Mouse (Mus musculus): ENCODE results near the gene Mras. TPM values are rescaled to one million over a fixed set of nuclear protein-coding genes. Genes with fewer than 3 reads are reported as not detected.
A peak's percentile ranks its signal among the peaks of the same experiment; 100 is the strongest.

Gene Mras
- total RNA-seq, 2 experiments from 2014 or later, result 161 to 167 TPM

DNA sequence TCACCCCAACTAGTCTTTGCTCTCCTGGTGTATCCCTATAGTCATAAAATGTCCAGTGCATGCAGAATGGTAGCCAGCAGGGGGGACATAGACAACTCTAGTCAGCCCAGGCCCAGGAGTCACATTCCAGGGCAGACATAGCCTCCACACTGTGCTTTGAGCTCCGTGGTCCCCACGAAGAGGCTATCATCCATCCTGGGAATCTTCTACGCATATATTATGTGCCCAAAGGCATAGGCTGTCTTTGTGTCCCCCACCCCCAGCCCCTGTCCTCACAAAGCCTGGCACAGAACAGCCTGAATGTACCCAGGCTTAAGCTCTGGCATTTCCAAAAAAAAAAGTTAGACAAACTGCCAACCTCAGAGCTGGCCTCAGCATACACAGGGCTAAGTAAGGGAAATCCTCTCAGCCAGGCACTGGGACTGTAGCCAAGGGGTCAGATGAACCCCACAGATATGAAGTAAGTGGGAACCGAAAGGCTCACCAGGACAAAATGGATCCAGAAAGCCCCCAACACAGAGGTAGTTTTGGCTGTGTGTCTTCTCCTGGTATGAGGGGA, 19.8 kb downstream of the Mras start:
- peak in 1 of 2 experiments; percentile 28 for DNase-seq (ENCODE audit: low spot score in 2 of 2)

DNA sequence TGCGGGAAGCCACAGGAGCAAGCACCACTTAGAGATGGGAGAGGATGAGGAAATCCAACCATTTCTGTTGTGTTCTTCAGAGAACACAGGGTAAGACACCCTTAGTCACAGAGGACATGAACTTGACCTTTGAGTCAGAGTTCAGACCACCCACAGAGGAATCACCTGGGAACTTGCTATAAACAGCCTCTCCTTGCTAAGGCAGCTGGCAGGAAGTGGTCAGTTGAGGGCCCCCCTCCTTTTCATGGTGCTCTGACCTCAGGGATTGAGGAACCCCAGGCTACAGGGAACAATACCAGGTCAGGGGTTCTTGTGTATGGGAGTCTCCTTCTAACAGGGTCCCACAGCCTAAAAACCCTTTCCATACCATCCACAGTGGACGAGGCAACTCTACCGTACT, 20.4 kb downstream of the Mras start:
- no peak for DNase-seq (ENCODE audit: low spot score in 2 of 2)

DNA sequence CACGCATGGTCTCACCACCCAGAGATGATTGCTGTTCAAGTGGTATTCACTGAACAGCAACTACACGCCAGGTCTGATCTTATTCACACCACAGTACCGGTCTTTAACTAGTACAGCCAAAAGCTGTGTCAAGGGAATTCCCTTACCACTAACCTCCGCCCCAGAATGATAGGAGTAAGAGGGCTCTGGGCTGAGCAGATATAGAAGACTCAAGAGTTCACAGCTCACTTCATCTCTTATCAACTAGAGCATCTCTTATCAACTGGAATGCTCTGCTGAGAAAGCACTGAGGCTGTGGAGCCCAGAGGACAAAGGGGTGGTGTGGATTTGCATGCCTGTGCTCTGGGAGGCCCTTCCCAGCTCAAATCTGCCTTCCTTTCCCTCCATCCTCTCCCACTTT, 25.4 kb downstream of the Mras start:
- no peak for DNase-seq (ENCODE audit: low spot score in 2 of 2)

DNA sequence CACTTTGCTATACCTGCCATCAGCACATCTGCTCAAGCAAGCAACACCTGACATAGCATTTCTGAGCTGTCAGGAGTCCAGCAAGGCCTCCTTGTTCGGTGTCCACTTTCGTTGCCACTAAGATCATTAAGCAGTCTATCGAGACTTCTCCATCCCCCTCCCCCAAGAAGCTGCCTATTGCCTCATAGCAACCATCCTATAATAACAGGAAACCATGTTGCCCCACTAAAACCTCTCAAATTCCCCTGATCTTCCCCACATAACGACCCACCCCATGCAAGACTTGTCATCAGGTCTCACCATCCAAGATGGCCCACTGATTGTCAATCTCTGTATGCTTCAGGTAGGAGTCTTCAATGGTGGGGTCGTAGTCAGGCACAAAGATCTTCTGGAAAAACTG, 26.1 kb downstream of the Mras start:
- no peak for DNase-seq (ENCODE audit: low spot score in 2 of 2)

DNA sequence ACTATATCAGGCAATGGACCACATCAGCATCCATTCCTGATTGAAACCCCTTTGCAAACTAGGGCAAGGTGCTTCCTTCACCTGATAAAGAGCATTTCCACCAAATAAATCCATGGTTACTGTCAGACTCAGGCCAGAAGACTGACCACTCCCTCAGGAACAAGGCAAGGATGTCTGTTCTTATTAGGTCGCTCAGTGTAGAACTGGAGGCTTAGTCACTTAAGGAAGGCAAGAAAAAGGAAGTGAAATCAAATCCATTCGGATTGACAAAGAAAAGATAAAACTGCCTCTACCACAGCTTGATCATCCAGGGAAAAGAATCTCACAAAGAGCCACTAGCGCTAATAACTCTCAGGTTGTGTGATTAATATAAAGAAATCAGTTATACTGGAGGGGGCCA, 27.9 kb downstream of the Mras start:
- DNase-seq (ENCODE audit: low spot score in 2 of 2), result no peak

DNA sequence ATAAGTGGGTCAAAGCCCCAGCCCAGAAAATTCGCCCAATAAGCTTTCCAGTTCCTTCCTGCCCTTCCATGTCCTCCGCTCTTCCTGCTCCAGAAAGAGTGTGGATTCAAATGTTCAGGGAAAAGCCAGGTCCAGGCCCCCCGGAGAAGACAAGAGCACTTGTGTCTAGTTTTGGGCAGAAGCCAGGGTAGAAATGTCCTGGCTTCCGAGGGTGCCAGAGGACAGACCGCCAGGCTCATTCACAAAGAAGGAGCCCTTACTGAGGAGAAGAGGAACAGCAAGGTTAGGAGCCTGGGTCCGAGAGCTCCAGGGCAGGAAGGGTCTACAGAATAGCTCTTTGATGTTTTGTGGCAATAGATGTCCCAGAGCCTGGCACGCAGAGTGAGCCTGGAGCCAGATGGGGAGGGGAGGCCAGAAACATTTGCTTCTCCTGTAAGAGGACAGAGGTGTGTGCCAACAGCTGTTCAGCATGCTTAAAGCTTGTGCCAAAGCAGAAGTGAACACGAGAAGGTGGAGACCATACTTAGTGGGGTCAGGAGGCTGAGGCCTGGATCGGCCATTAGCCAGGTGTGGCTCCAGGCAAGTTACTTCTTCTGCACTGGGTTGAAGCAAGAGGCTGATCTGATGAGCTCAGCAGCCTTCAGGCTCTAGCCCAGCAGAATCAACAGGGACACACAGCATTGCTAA, 35.8 kb downstream of the Mras start:
- DNase-seq (ENCODE audit: low spot score in 2 of 2), result no peak

DNA sequence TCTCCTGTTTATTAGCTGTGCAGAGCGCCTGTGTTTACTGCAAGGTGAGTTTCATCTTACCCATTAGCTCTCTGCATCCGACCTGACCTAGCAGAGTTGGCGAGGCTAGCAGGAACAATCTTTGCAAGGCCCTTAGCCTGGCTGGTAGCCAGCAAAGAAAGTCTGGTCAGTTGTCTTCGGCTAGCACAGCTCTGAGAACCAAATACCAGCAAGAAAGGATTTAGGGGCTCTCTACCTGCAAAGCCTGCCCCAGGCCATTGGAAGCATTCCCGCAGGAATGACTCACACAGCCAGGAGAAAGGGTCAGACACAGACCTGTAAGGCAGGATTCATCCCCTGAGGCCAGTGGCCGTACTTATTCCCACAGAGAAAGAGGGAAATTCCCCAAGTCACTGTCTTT, 36.4 kb downstream of the Mras start:
- no peak for DNase-seq (ENCODE audit: low spot score in 2 of 2)

DNA sequence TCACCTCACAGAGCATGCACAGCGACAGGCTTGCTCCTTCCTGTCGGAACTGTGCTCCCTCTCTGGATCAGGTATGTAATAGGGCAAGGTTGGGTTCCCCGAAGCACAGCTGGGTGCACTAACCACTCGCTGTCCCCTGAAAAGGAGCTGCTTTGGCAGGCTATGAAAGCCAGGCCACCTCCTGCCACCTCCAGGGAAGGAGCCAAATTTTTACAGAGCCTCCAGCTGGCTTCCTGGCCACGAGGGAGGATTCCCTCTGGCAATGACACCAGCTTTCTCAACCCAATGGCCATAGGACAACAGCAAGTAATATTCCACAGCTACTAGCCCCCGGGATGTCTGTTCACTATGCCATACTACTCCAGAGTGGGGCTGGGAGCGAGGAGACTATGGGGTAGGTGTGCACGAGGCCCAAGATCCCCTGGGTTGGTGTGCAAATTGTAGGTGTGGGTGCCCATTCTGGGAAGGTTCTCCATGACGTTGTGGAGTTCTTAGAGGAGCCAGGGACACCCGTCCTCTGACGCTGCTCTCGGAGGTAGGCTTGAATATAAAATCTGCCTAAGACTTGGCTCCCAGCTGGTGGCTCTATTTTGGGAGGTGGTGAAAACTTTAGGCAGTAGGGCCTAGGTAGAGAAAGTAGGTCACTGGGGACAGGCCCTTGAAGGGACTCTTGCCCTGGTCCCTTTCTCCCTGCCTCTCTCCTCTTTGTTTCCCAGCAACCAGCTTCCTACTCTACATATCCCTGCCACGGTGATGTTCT, 39.9 kb downstream of the Mras start:
- no peak for DNase-seq (ENCODE audit: low spot score in 2 of 2)

DNA sequence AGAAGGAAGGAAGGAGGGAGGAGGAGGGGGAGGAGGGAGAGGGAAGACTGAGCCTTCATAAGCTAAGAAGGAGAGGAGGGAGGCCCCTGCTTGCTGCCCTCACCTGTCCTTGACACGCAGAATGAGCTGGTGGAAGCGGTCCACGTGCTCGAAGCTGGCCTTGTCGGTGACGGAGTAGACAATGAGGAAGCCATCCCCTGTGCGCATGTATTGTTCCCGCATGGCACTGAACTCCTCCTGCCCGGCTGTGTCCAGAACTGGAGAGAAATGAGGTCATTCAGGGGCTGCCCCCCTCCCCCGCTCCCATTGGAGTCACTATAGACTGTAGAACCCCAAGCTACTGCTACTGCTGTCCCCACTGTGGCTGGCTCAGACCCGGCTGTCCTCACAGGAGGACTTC, 42.8 kb downstream of the Mras start:
- no peak for DNase-seq (ENCODE audit: low spot score in 2 of 2)

DNA sequence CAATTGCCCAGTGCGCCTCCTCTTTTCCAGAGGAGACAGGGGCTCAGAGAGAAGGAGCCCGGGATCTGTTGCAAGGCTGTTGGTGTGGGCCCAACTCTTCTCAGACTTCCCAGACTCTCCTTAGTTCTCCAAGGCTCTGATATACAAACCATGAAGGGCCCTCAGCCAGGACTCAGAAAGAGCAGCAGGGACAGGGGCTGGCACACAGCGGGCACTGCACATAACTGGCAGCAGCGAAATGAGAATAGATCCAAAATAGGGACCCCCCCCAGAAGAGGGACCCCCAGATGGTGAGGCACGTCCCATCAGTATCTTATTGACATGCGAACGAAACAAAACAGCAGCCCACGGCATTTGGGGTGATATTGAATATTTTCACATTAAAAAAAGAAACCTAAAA, 44.0 kb downstream of the Mras start:
- DNase-seq (ENCODE audit: low spot score in 2 of 2), result no peak

DNA sequence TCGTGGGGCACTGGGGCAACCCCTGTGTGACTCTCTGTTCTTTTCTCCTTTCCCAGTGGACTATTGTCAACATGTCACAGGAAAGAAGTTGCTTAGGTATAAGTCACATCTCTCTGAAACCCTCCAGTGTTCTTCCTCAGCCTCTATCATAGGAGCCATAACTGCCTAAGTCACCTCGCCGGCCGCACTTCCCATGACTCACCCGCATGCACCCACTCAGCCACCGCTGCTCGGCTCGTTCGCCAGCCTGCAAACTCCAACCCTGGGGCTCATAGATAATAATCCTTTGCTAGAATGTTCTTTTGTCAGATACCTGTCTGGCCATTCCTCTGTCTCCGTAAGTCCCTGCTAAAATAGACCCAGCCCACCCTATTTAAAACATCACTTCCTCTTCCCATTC, 45.6 kb downstream of the Mras start:
- peak in 1 of 2 experiments; percentile 57 for DNase-seq (ENCODE audit: low spot score in 2 of 2)

DNA sequence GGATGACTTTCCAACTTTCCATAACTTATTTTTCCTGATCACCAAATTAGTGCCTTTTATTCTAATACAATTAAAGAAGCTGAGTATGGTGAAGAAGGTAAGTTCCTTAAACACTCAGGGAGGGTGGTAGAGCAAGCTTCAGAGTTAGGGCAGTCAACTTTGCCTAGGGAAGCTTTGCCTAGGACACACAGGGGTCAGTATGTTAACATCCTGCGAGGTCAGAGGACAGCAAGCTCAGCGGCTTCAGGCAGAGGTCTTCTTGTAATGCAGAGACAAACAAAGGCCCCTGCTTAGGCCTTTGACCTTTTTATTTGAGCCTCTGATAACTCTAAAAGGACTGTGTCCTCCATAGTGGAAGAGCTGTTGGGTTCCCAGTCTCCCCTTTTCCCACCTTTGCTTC, 46.5 kb downstream of the Mras start:
- DNase-seq (ENCODE audit: low spot score in 2 of 2), result no peak

DNA sequence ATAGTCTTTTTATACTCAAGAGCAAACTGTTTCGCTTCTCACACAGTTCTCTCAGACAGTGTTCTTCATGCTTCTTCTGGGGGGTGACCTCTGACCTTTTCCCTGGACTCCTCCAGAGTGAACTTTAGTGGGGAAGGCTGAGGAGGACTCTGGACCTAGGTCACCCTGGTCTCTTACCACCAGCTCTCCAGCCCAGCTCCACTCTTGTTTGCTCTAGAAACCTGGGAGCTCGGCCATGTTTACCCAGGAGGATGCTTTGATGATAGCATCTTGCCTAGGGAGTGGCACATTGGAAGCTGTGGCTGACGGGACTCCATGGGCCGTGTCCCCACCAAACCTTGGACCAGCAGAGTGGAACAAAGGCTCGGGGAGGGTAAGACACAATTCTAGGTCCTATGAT, 47.0 kb downstream of the Mras start:
- DNase-seq (ENCODE audit: low spot score in 2 of 2), result no peak

DNA sequence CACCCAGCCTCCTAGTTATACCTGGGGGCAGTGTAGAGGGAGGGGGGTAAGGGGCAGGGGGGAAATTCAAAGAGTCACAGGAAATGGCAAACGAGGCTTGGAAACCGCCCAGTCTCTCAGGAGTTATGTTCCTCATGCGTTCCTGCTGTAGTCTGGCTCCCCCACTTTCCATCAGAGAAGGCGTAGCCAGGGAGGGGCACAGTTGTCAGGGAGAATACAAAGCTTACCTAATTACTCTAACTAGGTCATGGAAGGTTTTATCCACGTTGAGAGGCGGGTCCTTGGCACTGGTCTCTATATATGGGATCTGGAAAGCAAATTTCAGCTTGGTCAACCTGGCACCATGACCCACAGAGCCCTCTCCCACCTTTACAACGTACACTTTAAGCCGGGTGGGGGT, 47.7 kb downstream of the Mras start:
- no peak for DNase-seq (ENCODE audit: low spot score in 2 of 2)

DNA sequence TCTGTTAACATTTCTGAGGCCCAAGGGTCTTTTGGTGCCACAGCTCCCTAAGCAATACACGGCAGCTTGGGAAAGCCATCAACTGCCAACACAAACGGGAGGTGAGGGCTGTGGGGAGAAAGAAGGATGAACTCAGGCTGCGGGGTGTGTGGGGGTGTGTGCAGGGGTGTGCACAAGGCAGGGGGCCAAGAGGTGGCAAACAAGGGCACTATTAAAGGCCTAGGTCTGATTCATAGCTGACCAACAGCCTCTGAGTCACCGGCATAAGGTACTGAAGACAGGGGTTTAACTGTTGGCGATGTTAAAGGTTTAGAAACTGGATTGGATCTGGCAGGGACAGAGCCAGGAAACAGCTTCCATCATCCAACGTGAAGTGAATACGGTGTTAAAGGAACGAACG, 48.3 kb downstream of the Mras start:
- DNase-seq (ENCODE audit: low spot score in 2 of 2), result no peak

DNA sequence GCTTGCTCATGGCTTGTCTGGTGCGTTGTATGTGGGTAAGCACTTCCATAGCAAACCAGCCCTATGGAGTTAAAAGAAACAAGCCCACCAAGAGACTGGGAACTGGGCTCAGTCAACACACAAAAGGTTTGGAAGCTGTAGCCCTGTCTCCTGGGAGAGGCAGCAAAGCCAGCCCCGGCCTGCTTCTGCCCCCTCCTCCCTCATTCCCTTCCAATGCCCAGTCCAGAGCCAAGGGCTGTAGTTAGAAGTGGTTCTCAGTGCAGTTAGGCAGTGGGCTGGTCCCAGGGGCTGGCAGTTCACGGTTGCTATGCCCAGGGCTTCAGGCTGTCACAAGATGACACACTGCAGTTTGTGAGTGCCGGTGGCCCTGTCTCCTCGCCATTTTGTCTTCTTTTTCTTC, 49.1 kb downstream of the Mras start:
- DNase-seq (ENCODE audit: low spot score in 2 of 2), result no peak

DNA sequence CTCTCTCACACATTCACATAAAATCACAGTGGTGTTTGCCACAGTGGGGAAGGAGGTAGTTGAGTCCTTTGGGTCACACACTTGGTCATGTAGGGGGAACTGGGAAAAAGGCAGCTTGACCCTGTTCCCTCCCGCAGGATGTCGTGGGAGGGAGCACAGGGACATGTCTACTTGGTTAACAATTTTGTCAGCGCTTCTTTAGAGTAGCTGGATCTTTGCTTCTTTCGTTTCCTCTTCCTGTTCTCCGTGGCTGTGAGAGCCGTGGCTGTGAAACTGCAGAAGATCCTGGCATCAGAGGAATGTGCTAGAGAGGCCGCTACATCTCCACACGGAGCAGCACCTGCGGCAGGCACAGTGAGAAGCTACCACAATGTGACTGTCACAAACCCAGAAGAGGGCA, 54.6 kb downstream of the Mras start:
- no peak for DNase-seq (ENCODE audit: low spot score in 2 of 2)

DNA sequence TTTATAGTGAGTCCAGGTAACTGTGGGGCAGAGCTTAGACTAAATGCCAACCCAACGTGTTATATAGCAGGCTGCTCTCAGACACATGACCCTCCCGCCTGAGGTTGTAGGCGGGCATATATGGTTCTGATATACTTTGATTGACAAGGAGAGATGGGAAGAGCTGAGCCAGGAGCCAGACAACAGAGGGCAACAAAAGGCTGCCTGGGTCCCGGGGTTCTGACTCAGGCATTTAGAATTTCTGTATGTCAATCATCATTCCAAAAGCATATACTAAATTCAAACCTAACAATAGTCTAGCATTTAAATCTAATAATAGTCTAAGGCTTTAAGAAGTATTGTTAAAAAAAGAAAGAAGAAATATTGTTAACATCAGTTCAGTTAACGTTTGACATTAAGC, 58.0 kb downstream of the Mras start:
- DNase-seq (ENCODE audit: low spot score in 2 of 2), result no peak

DNA sequence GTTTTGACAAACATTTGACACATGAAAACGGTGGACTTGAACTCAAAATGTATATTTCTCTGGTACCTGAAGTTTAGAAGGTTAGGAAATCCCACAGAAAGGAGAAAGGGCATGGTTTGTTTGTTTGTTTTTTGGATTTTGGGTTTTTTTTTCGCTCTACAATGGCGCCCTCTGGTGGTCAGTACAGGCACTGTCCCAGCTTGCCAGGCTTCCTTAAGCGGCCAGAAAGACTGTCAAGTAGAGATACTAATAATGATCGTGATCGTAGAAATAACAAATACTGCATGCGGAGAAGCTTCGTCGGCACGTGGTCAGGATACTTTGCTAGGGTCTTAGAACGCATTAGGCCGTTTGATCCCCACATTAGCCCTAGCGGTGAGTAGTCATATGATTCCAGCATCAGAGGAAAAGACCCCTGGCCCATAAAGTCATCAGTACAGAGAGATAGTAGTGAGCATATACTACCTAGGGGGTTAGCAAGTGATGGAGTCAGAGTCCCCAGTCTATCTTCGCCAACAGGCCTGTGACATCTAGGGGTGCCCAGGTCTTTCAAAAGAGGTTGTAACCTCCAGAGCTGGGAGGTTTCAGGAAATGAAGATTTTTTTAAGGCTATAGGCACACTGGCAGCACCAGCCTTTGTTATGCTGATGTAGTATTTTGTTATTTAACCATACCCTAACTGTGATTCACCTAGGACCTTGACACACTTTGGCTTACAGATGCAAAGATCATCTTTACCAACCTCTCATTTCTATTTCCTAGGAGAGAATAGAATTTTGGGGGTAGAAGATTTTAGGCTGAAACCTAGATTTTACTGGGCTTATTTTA, 60.4 kb downstream of the Mras start:
- DNase-seq (ENCODE audit: low spot score in 2 of 2), result peak in 1 of 2 experiments; percentile 69

DNA sequence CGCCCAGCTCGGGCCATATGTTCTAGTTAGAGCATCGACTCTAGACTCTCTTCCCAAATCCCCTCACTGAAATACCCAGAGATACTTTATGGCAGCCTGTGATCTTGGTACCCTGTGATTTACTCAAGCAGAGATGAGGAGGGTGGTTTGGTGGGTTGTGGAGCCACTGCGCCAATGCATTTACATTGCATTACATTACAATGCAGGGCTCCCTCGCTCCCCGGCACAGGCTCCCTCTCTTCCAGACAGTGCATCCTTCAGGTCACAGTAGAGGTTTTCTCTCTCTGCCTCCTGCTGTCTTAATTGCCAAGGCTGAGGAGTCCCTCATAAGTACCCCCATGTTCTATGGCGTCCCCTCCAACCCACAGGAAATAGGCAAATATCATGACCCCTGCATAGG, 68.8 kb downstream of the Mras start:
- DNase-seq (ENCODE audit: low spot score in 2 of 2), result no peak

DNA sequence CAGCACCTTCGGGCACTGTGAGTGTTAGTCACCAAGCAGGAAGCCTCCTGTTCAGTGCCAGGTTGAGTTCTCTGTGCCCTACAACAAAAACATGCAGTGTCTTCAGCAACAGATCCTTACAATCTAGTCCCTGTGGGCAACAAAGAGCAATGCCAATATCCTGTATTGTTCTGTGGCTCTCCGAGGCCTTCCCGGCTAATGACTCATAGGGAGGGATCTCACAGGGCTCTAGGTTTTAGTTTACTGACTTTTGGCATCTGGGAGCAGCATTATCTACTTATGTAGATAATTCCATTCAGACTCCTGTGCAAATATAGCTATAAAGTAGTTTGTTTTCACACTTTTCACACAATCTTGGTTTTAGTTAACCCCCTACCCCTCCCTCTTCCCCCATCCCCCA, 71.3 kb downstream of the Mras start:
- DNase-seq (ENCODE audit: low spot score in 2 of 2), result no peak

DNA sequence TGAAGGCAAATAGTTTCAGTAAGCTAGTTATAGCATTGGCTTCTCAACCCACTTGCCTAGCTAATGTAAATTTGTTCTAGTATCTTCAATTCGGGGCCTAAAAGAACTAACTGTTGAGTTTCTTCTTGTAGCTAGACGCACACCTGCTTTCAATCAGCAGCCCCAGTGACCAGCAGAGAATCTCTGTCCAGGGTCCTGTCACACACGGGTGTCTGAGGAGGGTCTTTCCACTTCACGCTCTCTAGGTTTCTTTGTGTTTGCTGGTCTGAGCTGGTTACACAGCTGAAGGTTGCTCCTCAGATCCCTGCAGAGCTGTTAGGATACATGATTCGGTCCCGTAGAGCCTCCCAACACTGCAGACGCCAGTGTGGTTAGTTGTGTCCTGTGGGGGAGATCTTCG, 74.1 kb downstream of the Mras start:
- no peak for DNase-seq (ENCODE audit: low spot score in 2 of 2)
